Mouse (Mus musculus) left cerebral cortex, postnatal 4 days (tissue): ENCODE measurements around the gene Syt15. TPM values are rescaled to one million over a fixed set of nuclear protein-coding genes. Genes with fewer than 3 reads are reported as not detected.
A peak's percentile ranks its signal among the peaks of the same experiment; 100 is the strongest.
"Not testable (repeated sequence)": the region's sequence is repeated elsewhere in the genome, so short reads cannot be mapped to it uniquely, and the experiment has no call there.

Experiments used
- DNase-seq: peaks from one replicate; pipeline ENCODE4 v3.0.0-alpha.2; 2022
- intact Hi-C: fragments of 180-260 bp; cut with DNase I; formaldehyde crosslinking; loops from one replicate; pipeline ENCODE4 v1.15.1; 2025
- total RNA-seq, 2 experiments: library from RNA; stranded (reverse); gene quantifications; 2 replicates each; pipeline ENCODE4 v1.2.3; 2021

The Syt15 gene
- total RNA-seq, 2 experiments from 2014 or later, result 1.2 to 1.5 TPM

DNA sequence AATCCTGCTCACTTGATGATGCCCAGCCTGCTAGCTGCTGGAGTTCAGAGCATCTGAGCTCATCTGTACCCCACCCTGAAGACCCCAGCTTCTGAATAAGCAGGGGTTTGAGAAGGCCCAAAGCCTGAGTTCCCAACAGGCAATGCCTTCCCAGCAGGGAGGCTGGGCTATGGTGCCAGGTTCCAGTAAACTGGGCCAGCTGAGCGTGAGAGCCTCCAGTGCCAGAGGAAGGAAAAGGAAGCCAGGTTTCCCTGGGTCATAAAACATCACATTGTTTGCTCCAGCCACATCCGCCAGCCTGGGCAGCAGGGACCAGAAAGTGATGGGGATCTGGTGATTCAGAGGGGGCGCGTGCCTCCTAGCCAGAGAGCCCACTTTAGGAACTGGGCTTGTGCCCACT lies 7.2 kb downstream of the Syt15 start:
- peak; percentile 45 for DNase-seq
- intact Hi-C loops, result no loop called here

GRCm38 (mm10) chr14:34227981-34228380 lies 8.6 kb downstream of the Syt15 start:
- no peak for DNase-seq
- intact Hi-C loops, result no loop called here

DNA sequence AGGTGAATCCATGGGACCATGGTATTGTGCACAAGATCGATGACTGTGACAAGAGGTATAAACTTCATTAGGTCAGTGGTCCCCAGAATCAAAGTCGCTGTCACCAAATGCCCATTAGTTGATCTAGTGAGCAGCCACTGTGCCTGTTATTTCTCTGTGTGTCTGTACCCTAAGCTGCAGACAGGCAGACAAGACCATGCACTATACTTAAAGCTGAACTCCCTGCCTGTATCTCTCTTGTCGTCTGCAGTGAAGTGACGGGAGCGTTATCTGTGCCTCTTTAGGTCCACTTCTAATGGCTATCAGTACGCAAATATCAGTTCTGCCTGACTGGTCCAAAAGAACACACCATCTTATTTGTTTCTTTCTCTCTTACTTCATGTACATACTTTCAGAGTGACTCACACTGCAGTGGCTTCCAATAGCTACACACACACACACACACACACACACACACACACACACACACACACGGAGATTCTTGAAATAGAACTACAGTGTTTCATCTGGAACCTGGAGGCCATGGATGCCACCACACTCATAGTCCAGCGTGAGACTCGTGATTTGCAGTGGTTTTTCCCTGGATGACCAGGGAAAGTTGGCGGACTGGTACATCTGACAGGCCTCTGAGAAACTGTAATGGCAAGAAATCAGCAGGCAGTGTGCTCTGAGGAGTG lies 9.6 kb downstream of the Syt15 start:
- intact Hi-C loops, result no loop called here
- no peak for DNase-seq

DNA sequence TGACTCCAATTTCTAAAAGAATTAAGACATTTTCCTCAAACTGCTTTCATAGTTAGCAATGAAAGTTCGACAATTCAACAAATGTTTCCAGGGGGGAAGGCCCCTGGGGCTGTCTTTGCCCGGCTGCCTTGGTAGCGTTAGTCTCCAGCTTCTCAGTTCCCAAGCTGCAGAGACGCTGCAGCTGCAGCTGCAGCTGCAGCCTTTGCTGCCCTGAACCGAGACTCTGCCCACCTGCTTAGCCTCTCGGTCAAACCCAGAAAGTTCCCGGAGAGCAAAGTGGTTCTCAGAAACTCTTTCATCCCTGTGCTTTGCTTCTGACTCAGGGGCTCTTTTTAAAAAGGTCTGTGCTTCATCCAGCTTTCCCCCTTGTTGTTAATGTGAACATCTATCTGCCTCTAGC lies 12.9 kb downstream of the Syt15 start:
- intact Hi-C loops, result no loop called here
- DNase-seq, result no peak

DNA sequence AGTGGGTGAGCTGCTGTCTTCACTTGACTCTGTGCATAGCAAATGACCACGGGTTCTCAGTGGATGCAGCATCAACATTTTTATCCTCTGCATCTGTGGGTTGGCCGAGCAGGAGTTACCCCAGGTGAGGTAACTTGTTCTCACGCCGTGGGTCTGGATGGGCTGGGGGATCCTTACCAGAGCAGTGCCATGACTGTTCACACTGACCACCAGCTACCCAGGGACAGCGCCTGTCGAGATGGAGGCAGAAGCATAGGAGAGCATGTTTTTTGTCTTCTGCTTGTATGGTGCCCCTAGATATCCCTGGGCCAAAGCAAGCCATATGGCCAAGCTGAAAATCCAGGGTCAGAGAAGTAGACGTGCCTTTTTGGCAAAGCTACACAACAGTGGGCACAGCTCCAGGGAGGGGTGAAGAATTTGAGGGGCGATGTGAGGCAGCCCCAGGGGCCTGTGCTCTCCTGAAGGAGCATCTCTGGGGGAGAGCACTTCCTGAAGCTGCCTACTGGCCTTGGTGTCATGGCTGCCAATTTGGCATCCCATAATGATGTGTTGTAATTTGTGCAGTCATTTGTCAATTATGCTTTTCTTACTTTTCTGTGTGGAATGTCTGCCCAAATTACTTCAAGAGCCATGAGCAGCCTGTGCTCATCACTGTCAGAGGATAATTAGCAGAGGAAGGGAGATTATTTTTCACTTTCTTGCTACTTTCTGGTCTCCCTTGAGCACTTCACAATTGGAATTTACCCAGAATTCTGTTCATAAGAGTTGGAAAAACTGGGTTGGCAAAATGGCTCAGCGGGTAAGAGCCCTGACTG lies 13.7 kb downstream of the Syt15 start:
- intact Hi-C loops, result no loop called here

DNA sequence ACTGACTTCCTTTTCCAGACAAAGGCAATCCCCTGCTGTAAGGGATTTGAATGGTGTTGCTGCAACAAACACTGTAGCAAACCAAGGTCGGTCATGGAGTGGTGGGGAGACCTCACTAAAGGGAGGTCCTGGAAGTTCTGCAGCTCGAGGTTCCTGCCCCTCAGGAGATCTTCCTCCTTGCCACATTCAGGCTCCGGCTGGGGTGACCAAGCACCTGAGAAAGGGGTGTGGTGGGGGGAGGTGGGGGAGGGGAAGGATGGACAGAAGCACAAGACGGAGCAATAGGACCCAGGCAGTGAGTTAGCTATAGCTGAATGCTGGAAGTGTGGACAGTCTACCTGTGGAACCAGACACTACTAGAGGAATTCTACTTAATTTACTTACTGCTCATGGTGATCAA lies 14.5 kb downstream of the Syt15 start:
- intact Hi-C loops, result no loop called here
- DNase-seq, result no peak

More for the DNA sequence above, 13.7 kb downstream of the Syt15 start:
- peak; percentile 44 for DNase-seq

GRCm38 (mm10) chr14:34234630-34235380 lies 15.4 kb downstream of the Syt15 start:
- intact Hi-C loops, result no loop called here
- DNase-seq, result peak; percentile 76

- DNase-seq, result no peak
- intact Hi-C loops, result no loop called here
These were observed 20.9 kb downstream of the Syt15 start for GRCm38 (mm10) chr14:34240263-34240662.

DNA sequence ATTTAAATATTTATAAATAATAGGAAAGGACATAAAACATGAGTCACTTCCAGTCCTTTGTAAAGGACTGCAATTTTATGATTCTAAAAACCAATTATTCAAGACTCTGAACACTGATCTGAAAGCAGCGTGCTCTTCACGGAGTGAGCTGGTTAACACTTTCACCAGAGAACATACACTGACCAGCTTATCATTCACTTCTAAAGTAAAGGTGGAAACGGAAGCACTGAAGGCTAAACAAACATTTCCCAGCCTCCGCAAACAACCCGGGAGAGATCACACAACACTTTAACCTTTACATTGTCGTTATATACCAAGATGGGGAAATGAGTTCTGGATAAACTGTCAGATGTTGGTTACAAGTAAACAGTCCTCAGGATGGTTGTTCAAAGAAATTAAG lies 21.3 kb downstream of the Syt15 start:
- intact Hi-C loops, result no loop called here
- no peak for DNase-seq

DNA sequence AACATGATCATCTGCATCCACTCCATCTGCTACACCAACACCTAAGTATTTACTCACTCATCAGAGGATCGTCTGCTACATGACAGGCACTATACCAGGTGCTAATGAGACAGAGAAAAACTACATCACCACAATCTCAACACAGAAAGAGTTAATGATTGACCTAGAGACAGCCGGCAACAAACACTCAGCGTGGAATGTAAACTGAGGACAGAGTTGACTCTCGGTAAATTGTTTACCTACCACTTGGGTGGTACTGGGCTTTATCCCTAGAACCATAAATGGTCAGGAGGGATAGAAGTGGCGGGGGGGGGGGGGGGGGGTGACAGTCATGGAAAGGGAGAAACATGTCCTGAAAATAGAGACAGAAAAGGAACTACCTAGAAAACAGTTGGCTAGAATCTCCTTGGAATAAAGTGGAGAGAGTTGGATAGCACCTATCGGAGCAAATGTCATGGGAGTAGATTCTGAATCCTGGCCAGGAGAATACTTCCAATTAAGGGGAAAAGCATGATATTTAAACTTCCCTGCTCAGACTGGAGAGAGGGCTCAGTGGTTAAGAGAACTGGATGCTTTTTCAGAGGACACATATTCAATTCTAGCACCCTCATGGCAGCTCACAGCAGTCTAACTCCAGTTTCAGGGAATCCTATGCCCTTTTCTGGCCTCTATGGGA lies 33.2 kb downstream of the Syt15 start:
- intact Hi-C loops, result no loop called here

DNA sequence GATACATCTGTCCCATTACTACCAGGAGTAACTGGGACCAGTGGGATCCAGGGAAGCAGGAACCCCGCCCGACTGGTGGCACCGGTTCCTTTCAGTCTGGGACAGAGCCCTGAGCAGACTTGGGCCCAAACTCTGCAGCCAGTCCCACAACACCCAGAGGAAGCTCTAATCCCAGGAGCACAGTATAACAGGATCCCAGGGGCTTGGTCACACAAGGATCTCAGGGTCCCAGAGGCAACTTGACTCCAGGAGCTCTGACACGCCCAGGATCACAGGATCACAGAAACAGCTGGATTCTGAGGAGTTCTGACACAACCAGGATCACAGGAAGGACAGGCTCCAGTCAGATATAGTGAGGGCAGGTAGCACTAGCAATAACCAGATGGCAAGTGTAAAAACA lies 33.9 kb downstream of the Syt15 start:
- DNase-seq, result no peak
- intact Hi-C loops, result no loop called here

More for the DNA sequence above, 33.2 kb downstream of the Syt15 start:
- DNase-seq, result no peak

GRCm38 (mm10) chr14:34258525-34258924 lies 39.1 kb downstream of the Syt15 start:
- DNase-seq, intact Hi-C loops: not testable (repeated sequence)

DNA sequence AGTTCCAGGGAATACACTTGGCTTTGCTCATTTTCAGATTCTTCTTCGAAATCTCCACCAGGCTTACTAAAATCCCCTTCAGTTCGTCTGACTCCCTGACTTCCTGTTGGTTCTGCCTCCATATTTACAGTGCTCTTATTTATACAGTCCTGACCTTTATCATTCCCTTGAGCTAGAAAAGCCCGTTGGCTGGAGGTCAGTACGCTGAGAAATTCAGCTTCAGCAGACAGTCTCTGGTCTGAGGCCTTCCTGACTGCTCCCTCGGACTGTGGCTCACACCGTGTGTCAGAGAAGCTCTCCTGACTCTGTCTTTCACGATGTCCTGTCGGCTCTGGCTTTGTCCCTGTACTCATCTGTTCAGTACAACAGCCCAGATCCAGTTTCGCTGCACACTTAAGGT lies 48.7 kb downstream of the Syt15 start:
- no peak for DNase-seq
- intact Hi-C loops, result no loop called here

GRCm38 (mm10) chr14:34273280-34273679 lies 53.9 kb downstream of the Syt15 start:
- DNase-seq, result no peak
- intact Hi-C loops, result loop anchor here (5.0 to 10.0 kb wide), 2 partner anchors 92 to 294 kb away; no protein-coding TSS in a partner anchor

- intact Hi-C loops, result loop anchor here (5.0 to 10.0 kb wide), 2 partner anchors 91 to 293 kb away; no protein-coding TSS in a partner anchor
- DNase-seq, result no peak
These were observed 54.7 kb downstream of the Syt15 start for GRCm38 (mm10) chr14:34274141-34274540.

DNA sequence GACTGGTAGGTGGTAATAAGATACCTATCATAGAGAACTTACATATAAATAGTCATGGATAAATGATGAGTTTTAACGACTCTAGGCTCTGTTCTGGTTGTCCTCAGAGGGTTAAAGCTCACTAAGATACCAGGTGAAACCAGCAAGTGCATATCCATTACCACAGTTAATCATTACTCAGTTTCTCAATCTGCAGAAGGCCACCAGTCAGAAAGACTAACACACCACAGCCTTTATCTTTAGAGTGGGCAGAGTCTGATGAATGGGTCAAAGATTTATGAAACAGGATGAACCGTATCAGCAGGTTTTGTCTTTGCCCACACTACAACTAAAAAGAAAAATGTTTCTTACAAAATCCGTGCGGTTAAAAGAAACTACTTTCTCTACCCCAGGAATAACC lies 55.8 kb downstream of the Syt15 start:
- no peak for DNase-seq
- intact Hi-C loops, result loop anchor here (10.0 kb wide), 1 partner anchor 90 kb away; no protein-coding TSS in a partner anchor

DNA sequence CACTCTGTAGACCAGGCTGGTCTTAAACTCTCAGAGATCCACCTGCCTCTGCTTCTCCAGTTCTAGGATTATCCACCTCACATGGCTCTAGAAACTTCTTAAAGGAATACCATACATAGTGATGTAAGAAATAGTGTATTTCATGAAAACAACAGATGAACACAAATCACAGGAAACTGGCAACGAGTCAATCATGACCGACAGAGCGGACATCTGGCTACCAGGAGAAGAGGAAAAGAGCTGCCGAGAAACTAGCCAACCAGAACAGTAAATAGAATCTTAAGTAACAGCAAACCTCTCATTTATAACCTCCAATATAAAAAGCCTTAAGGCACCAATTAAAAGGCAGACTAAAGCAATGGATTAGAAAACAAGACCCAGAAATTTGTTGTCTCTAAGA lies 60.3 kb downstream of the Syt15 start:
- intact Hi-C loops, result loop anchor here (10.0 kb wide), 1 partner anchor 85 kb away; no protein-coding TSS in a partner anchor

More for the DNA sequence above, 60.3 kb downstream of the Syt15 start:
- DNase-seq, result no peak
